Mouse (Mus musculus) ZHBTc4 (cell line): ENCODE results near the gene Atp6v1g2.

ENCODE experiments used
- DNase-seq: peaks from one replicate; pipeline ENCODE4 v3.0.0-alpha.2; 2011; ENCODE audit warnings: low read depth, low spot score

Gene Atp6v1g2

DNA sequence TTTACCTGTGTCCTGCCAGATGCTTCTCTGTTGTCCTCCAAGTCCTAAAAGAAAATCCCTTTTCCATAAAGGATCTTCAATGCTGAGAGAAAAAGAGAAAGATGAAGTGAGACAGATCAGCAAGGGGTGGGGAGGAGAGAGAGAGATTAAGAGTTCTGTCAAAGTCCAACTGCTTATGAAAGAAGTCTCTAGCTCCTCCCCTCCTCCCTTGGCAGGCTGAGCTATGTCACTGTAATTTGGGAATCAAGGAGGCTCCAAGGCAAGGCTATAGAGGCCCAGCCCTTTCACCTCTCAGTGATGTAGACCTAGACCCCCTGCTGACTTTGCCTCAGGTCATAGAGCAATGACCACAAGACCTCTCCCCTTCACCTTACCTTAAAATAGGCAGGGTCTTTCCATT, 52.0 kb downstream of the Atp6v1g2 start:
- no peak for DNase-seq
